Mouse (Mus musculus): ENCODE results near the gene Rbms3. TPM values are rescaled to one million over a fixed set of nuclear protein-coding genes. Genes with fewer than 3 reads are reported as not detected.
A peak's percentile ranks its signal among the peaks of the same experiment; 100 is the strongest.

The Rbms3 gene
- polyA plus RNA-seq, 1 experiment from 2014 or later: 76.1 TPM

DNA sequence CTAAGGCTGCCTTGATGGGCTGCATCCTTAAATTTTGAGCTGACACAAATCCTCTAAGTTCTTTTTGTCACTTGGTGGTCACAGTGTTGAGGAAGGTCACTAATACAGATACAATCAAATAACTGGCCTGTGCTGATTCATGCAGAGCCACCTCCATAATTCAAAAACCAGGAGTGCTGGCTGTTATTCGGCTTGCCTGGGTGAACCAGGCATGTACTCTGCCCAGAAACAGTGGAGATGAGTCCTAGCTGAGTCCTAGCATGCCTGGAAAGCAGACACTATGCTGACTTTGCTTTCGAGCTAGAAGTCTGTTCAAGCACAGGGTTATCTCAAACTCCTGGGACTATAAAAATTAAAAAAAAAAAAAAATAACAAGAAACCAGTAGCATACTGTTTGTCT lies 972.6 kb downstream of the Rbms3 start:
- Histone ChIP-seq H3K27ac (no peak overlapping the region), H3K4me3 (replicated peaks) (no peak overlapping the region)
- 85% methylated on average over 2 of the region's 2 CpGs for WGBS

DNA sequence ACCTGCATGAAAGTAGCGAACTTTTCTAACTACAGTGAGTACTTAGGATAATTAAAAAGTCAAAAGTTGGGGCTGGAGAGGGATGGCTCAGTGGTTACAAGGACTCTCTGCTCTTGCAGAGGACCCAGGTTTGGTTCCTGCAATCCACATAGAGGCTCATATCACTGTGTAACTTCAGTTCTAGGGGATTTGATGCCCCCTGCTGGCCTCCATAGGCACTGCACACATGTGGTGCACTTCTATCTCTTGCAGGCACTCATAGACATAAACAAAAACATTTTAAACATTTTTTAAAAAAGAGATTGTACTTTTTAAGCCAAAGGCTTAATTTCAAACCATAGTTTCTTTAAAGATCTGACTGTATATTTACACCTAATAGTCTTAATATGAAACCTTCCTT lies 978.3 kb downstream of the Rbms3 start:
- Histone ChIP-seq H3K9ac (no peak overlapping the region), H3K9me3 (replicated peaks) (no peaks in the 10 kb centered on the region), H3K27me3 (no peaks in the 10 kb centered on the region), H3K27ac (no peak overlapping the region), H3K4me3 (replicated peaks) (no peak overlapping the region), H3K36me3 (no peaks in the 10 kb centered on the region), H3K4me2 (no peak overlapping the region), H3K4me1 (peaks cover 6% of the 10 kb centered on the region; the same call in 1 of the 2 replicates)
- no peak for ATAC-seq (replicated peaks; ENCODE audit: low FRiP score)
- WGBS: 94% methylated on average over 1 of the region's 1 CpGs

More for the DNA sequence above, 972.6 kb downstream of the Rbms3 start:
- H3K4me1 ChIP-seq: no peaks in the 10 kb centered on the region
- no peak for ATAC-seq (replicated peaks; ENCODE audit: low FRiP score)
- H3K9ac ChIP-seq: no peak overlapping the region
- no peaks in the 10 kb centered on the region for H3K27me3 ChIP-seq
- H3K9me3 ChIP-seq (replicated peaks): no peaks in the 10 kb centered on the region
- no peaks in the 10 kb centered on the region for H3K36me3 ChIP-seq
- no peak overlapping the region for H3K4me2 ChIP-seq

DNA sequence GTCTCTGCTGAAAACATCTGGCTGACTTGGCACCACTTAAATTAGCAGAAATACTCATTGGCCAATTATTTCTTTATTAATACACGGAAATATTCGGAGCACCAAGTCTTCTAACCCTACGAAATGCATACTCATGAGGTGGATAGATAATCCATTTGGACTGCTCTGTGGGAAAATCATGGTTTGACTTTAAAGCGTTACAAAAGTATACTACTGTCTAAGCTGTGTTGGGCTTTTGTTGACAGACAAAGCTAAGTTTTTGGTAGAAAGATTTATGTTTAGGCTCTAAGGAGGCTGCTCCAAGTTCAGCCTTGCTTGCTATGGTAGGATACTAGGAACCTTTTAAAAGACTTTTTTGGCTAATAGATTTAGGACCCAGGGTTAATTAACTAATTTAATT lies 979.8 kb downstream of the Rbms3 start:
- H3K4me3 ChIP-seq (replicated peaks): no peak overlapping the region
- 70% methylated on average over 4 of the region's 4 CpGs for WGBS
- ATAC-seq (replicated peaks; ENCODE audit: low FRiP score): no peak
- no peak overlapping the region for H3K27ac ChIP-seq
- no peaks in the 10 kb centered on the region for H3K9me3 ChIP-seq (replicated peaks)
- peaks cover 6% of the 10 kb centered on the region; the same call in 1 of the 2 replicates for H3K4me1 ChIP-seq
- H3K9ac ChIP-seq: no peak overlapping the region
- no peaks in the 10 kb centered on the region for H3K36me3 ChIP-seq
- no peaks in the 10 kb centered on the region for H3K27me3 ChIP-seq
- H3K4me2 ChIP-seq: no peak overlapping the region

DNA sequence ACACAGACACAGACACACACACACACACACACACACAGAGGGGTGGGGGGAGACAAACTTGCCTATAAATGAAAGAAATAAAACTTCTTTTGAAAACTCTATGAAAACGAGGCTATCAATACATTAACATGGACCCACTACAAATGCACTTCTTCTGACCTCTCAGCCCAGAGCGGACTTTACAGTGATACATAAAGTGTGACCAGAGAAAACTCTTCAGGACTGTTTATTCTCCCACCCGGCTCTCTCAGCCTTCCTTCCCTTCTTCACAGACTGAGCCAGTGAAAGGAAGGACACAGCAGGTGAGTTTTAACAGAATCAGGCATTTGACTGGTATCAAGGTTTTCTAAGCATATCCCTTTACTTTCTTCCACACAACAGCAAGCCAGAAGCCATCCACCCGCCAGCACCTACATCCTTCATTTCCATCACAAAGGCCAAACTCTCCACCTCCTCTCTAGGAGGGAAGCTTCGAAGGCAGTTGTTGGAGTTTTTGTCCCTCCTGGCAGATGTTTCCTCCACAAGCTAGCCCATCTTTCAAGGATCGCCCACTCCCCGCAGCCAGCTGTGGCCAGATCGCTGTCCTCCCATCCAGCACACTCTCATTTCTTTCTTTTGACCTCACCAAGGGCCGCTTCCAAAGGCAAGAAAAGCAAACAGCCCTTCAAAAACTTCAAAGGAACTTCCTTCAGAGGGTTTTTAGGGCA lies 980.5 kb downstream of the Rbms3 start:
- no peaks in the 10 kb centered on the region for H3K27me3 ChIP-seq
- H3K9me3 ChIP-seq (replicated peaks): no peaks in the 10 kb centered on the region
- peaks cover 6% of the 10 kb centered on the region; the same call in 1 of the 2 replicates for H3K4me1 ChIP-seq
- no peaks in the 10 kb centered on the region for H3K36me3 ChIP-seq
- no peak overlapping the region for H3K4me3 ChIP-seq (replicated peaks)
- ATAC-seq (replicated peaks; ENCODE audit: low FRiP score): no peak
- H3K4me2 ChIP-seq: no peak overlapping the region
- H3K27ac ChIP-seq: peak overlapping the region; percentile 11
- H3K9ac ChIP-seq: no peak overlapping the region
- whole genome bisulfite sequencing: 30% methylated on average over 9 of the region's 9 CpGs

DNA sequence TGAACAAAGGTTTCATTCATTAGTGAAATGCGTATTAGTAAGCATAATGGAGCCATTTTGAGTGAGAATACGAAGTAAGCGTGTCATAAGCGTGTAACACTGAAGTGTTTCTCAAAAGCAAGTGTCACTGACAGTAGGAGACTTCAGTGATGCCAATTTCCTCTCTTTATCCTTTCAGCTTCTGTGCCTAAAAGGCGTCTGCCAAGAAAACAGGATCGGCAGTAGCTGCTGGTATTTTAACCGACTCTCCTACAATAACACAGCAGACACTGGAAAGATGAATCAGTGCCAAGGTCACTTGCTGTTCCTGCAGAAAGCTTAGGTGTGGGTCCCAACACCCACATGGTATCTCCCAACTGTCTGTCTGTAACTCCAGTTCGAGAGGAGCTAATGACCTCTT lies 985.1 kb downstream of the Rbms3 start:
- Histone ChIP-seq H3K27ac (no peak overlapping the region), H3K4me3 (replicated peaks) (no peak overlapping the region), H3K9me3 (replicated peaks) (no peaks in the 10 kb centered on the region), H3K9ac (no peak overlapping the region), H3K4me1 (peaks cover 12% of the 10 kb centered on the region), H3K27me3 (no peaks in the 10 kb centered on the region), H3K4me2 (no peak overlapping the region), H3K36me3 (no peaks in the 10 kb centered on the region)
- WGBS: 81% methylated on average over 8 of the region's 8 CpGs
- no peak for ATAC-seq (replicated peaks; ENCODE audit: low FRiP score)

DNA sequence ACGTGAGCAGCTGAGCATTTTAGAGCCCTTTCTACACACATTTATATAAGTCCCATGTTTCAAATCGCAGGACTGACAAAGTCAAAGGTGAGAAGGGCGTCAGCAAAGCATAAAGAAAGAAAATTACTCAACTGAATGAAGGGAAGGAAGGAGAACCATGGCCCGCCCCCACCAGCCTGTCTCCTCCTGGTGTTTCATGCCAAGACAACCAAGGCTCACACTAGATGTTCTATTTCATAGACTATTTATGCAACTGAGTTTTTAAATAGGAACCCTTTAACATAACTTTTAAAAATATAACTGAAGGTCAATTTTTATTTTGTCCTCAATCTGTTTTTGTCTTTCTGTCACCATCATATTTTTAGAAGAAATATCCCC lies 989.4 kb downstream of the Rbms3 start:
- ATAC-seq (replicated peaks; ENCODE audit: low FRiP score): no peak
- 37% methylated on average over 4 of the region's 4 CpGs for WGBS
- Histone ChIP-seq H3K36me3 (no peaks in the 10 kb centered on the region), H3K9me3 (replicated peaks) (no peaks in the 10 kb centered on the region), H3K27me3 (no peaks in the 10 kb centered on the region), H3K4me3 (replicated peaks) (no peak overlapping the region), H3K9ac (no peak overlapping the region), H3K4me2 (no peak overlapping the region), H3K4me1 (peaks cover 8% of the 10 kb centered on the region), H3K27ac (peak overlapping the region; percentile 70)

DNA sequence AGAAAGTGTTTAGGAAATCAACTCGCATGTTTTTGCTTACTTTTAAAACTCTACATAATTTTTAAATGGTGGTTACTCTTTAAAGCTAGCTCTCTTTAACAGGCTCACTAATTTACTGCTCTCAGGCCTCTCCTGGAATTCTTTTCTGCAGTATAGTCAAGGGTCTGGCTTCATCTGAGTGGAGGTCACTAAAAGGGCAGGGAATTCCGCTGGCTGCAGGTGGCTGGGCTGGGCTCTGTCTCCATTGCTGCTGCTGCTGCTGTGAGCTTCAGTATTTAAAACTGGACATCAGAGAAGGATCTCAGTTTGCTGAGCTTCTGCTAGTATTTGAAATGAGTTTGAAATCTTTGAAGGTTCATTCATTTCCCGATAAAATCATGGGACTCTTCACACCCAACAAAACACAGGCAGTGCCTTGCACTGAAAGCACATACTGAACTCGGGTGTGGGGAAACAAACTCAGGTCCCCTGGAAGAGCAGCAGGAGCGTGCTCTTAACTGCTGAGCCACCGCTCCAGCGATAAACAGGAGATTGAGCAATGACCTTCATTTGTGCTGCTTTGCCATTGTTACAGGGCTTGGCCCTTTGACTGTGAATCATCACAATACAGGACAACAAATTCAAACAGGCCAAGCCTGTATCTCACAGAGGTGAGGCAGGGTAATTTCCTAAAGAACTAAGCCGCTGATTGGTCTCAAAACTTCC lies 990.0 kb downstream of the Rbms3 start:
- no peaks in the 10 kb centered on the region for H3K9me3 ChIP-seq (replicated peaks)
- H3K27me3 ChIP-seq: no peaks in the 10 kb centered on the region
- ATAC-seq (replicated peaks; ENCODE audit: low FRiP score): no peak
- WGBS: 47% methylated on average over 8 of the region's 8 CpGs
- no peak overlapping the region for H3K9ac ChIP-seq
- peaks cover 8% of the 10 kb centered on the region for H3K4me1 ChIP-seq
- H3K27ac ChIP-seq: peak overlapping the region; percentile 70
- no peaks in the 10 kb centered on the region for H3K36me3 ChIP-seq
- no peak overlapping the region for H3K4me2 ChIP-seq
- no peak overlapping the region for H3K4me3 ChIP-seq (replicated peaks)

DNA sequence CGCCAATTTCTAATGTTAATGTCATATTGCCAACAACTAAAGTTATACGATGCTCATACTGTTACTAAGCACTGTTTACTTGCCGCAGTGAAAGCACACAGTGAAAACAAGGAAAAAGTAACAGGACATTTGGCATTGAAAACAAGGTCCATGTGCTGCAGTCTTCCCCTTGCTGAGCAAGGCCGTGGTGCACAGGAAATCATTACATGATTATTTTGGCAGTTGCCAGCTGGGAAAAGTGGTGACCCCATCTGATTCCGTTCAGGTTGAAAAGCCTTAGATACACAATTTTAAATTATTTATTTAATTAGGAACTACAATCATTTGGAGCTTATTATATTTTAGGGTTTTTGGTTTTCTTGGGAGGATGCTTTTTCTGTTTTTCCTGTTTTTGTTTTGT lies 995.9 kb downstream of the Rbms3 start:
- WGBS: 74% methylated on average over 5 of the region's 5 CpGs
- no peak for ATAC-seq (replicated peaks; ENCODE audit: low FRiP score)
- 0 out of 2 replicates have a peak, but pooled peaks cover 2% of the 10 kb centered on the region for H3K9me3 ChIP-seq (replicated peaks)

DNA sequence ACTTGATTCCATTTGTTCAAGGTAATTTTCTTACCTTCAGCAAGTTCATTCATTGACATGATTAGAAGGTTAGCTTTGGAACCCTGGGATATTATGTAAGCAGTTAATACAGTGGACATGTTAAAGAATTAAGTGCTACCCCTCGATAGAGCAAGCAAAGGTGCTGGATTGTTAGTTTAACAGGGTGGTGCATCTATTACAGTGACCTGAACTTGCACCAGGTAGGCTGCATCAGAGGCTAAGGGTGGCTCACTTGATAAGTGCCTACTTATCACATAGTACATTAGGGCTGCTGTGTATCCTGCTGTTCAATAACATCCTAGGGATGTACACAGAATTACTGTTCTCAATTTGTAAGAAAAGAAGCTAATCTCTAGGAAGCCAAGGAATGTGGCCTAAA lies 996.6 kb downstream of the Rbms3 start:
- Histone ChIP-seq H3K4me3 (replicated peaks) (no peak overlapping the region), H3K4me2 (no peak overlapping the region), H3K27ac (no peak overlapping the region), H3K9ac (no peak overlapping the region), H3K27me3 (no peaks in the 10 kb centered on the region), H3K36me3 (0 out of 2 replicates have a peak, but pooled peaks cover 10% of the 10 kb centered on the region), H3K4me1 (no peaks in the 10 kb centered on the region), H3K9me3 (replicated peaks) (0 out of 2 replicates have a peak, but pooled peaks cover 2% of the 10 kb centered on the region)
- whole genome bisulfite sequencing: 90% methylated on average over 1 of the region's 1 CpGs
- no peak for ATAC-seq (replicated peaks; ENCODE audit: low FRiP score)

More for the DNA sequence above, 995.9 kb downstream of the Rbms3 start:
- no peak overlapping the region for H3K9ac ChIP-seq
- H3K4me3 ChIP-seq (replicated peaks): no peak overlapping the region
- no peak overlapping the region for H3K27ac ChIP-seq
- H3K4me2 ChIP-seq: no peak overlapping the region
- H3K27me3 ChIP-seq: no peaks in the 10 kb centered on the region
- H3K36me3 ChIP-seq: 0 out of 2 replicates have a peak, but pooled peaks cover 10% of the 10 kb centered on the region
- no peaks in the 10 kb centered on the region for H3K4me1 ChIP-seq

DNA sequence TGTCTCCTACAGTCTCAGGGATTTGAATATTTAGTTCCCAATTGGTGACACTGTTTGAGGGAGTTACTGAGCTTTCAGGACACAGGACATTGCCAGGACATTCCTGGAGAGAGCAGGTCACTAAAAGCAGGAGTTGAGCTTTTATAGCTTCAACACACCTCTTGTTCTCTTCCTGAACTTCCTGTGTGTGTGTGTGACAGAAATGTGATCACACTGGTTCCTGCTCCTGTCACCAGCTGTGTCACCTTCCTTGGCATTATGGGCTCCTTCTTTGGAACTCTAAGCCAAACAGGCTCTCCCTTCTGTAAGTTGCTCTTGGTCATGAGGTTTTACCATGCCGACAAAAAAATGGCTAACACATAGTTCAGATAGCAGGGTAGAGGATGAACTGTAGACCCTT lies 997.9 kb downstream of the Rbms3 start:
- Histone ChIP-seq H3K27ac (no peak overlapping the region), H3K9ac (no peak overlapping the region), H3K4me2 (no peak overlapping the region), H3K9me3 (replicated peaks) (0 out of 2 replicates have a peak, but pooled peaks cover 2% of the 10 kb centered on the region), H3K27me3 (no peaks in the 10 kb centered on the region), H3K4me3 (replicated peaks) (no peak overlapping the region), H3K4me1 (no peaks in the 10 kb centered on the region), H3K36me3 (0 out of 2 replicates have a peak, but pooled peaks cover 10% of the 10 kb centered on the region)
- 94% methylated on average over 1 of the region's 1 CpGs for WGBS
- ATAC-seq (replicated peaks; ENCODE audit: low FRiP score): no peak

DNA sequence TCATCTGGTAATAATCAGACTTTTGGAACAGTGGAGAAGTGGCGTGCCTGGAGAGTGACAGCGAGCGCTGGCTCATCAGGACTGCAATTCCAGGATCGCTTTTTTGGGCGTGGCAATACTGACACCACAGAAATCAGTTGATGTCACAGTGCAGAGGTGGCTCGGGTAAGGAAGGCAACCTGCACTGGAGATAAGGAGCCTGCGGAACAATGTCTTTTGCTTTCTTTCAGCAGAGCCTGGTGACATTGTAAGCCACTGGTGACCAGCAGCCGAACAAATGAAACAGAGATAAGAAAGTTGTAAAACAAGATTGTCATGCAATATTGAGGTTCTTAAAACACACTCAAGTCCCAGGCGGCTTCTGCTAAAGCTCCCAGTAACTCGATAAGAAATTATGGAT lies 998.9 kb downstream of the Rbms3 start:
- WGBS: 83% methylated on average over 10 of the region's 10 CpGs

DNA sequence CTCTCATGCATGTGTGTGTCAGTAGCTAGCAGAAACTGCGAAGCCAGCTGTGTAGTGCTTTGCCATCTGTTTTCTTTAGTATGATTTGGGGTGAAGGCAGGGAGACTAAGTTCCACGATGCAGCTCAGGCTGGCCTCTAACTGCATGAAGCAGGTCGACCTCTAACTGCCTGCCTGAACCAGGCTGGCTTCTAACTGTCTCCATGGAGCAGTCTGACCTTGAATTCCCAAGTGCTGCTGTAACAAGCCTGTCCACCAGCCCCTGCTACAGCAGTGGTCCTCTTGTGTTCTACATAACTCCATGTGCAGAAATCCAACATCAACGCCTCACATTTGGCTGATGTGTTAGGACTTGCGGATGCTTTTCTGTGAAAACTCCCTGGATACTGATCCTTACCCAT lies 1009.3 kb downstream of the Rbms3 start:
- no peak overlapping the region for H3K4me2 ChIP-seq
- H3K36me3 ChIP-seq: no peaks in the 10 kb centered on the region
- no peak overlapping the region for H3K9ac ChIP-seq
- no peaks in the 10 kb centered on the region; the same call in 1 of the 2 replicates for H3K4me1 ChIP-seq
- no peak overlapping the region for H3K27ac ChIP-seq
- ATAC-seq (replicated peaks; ENCODE audit: low FRiP score): no peak
- H3K4me3 ChIP-seq (replicated peaks): no peak overlapping the region
- H3K9me3 ChIP-seq (replicated peaks): no peaks in the 10 kb centered on the region
- H3K27me3 ChIP-seq: no peaks in the 10 kb centered on the region
- 75% methylated on average over 5 of the region's 5 CpGs for WGBS

More for the DNA sequence above, 998.9 kb downstream of the Rbms3 start:
- no peaks in the 10 kb centered on the region for H3K4me1 ChIP-seq
- H3K4me2 ChIP-seq: no peak overlapping the region
- H3K36me3 ChIP-seq: 0 out of 2 replicates have a peak, but pooled peaks cover 10% of the 10 kb centered on the region
- H3K9me3 ChIP-seq (replicated peaks): 0 out of 2 replicates have a peak, but pooled peaks cover 2% of the 10 kb centered on the region
- H3K4me3 ChIP-seq (replicated peaks): no peak overlapping the region
- no peaks in the 10 kb centered on the region for H3K27me3 ChIP-seq
- no peak overlapping the region for H3K9ac ChIP-seq
- ATAC-seq (replicated peaks; ENCODE audit: low FRiP score): no peak
- no peak overlapping the region for H3K27ac ChIP-seq

Measured in kidney, embryonic 15.5 days (tissue).